Mouse (Mus musculus) urinary bladder, adult 2 months (tissue): ENCODE results near the gene Cep131. TPM values are rescaled to one million over a fixed set of nuclear protein-coding genes. Genes with fewer than 3 reads are reported as not detected.

Source experiments
- DNase-seq: peaks from one replicate; pipeline ENCODE4 v3.0.0; 2022; ENCODE audit warnings: low spot score
- polyA plus RNA-seq: library from polyadenylated mRNA; depleted of rRNA; stranded (reverse); fragments of >200 nt; gene quantifications from 2 replicates; pipeline ENCODE4 v1.2.3, GENCODE M21; 2012

Cep131 gene
- polyA plus RNA-seq, 1 experiment, result 7.6 TPM

GRCm38 (mm10) chr11:120098588-120099511 is 12.2 kb upstream of the Cep131 start, which contains the start of the genes Tepsin and Ndufaf8:
Gene Tepsin (minus strand): TSS chr11:120098731.
Gene Ndufaf8 (plus strand): TSS chr11:120098928.
- DNase-seq, result peak; percentile 99

DNA sequence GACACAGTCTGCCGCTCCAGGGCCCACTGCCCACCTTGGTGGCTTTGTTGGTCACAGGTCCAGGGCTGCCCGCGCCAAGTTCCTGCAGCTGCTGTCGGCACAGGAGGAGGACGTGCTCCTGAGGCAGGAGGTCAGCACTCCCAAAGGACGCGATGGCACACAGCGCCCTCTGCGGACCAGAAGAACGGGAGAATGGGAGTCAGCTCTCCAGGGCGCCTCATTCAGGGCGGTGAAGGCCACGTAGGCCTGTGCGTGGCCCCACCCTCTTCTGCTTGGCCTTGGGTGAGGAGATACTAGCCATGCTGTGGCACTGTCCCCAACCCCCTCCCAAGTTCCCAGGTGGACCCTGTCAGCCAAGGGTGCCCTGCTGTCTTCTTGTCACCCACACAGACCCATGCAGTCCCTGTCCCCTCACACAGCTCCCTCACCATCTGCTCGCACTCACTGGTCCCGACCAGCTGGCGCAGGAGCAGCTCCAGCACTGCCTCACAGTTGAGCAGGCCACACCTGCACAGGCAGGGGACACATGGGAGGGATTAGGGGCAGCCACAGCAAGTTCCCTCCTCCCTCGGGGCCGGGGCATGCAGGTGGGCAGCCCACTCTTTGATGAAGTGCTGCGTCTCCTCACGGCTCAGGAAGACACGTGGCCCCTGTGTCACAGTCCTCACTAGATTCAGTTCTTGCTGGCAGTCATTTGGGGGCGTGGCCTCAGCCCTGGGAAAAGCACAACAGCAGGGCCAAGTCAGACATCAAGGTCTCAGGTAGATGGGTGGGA is 6.4 kb upstream of the Cep131 start:
- no peak for DNase-seq

GRCm38 (mm10) chr11:120090661-120091060 is 4.0 kb upstream of the Cep131 start:
- DNase-seq, result no peak

DNA sequence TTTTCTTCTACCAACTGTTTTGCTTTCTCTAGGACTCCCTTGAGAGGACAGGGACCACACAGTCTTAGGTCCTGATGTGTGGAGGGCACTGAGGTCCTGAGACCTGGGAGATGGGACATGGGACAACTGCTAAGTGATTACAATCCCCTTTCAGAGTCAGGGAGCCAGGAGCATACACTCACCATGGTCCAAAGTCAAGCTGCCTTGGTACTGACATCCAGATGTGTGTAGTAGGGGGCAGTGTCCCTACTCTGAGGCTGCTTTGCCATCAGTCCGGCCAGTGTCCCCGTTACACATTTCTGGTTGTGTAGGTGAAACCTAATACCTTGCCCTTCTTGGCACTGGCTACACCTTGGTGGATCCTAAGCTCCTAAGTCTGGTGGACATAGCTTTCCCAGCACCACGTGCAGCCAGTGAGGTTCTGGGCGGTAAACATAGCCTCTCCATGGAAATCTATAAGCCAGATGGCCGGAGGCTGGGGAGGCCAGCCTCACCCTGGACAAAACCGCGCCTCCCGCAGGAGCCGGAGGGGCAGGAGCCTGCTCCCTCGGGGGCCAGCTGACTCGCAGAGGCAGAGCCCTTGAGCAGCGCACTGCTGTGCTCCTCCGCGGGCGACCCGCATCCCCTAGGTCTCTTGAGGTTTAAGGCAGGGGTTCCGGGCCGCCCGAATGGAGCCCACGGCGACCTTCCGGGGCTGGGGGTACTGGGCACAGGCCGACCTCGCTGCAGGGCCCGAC is 568 bp downstream of the Cep131 start:
- DNase-seq, result peak; percentile 39

DNA sequence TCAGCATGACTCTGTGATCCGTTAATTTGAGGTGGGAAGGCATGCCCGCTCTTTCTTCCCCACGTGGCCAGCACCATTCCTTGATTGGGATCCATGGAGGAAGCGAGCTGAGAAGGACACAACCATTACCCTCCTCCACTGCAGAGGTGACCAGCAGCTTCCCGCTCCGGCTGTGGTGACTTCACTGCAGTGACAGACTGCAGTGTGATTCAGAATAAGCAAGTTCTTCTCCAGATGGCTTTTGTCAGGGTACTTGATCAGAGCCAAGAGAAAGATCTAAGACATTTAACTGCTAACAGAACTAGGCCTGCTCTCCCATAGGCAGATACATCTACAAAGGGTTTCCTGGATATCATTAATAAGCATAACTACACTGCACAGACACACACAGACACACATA is 6.3 kb downstream of the Cep131 start:
- DNase-seq, result no peak

GRCm38 (mm10) chr11:120076191-120076590 is 10.4 kb downstream of the Cep131 start:
- DNase-seq, result no peak

GRCm38 (mm10) chr11:120072986-120073647 is 13.5 kb downstream of the Cep131 start:
- no peak for DNase-seq

- no peak for DNase-seq
These were observed 14.8 kb downstream of the Cep131 start for GRCm38 (mm10) chr11:120071731-120072320.

DNA sequence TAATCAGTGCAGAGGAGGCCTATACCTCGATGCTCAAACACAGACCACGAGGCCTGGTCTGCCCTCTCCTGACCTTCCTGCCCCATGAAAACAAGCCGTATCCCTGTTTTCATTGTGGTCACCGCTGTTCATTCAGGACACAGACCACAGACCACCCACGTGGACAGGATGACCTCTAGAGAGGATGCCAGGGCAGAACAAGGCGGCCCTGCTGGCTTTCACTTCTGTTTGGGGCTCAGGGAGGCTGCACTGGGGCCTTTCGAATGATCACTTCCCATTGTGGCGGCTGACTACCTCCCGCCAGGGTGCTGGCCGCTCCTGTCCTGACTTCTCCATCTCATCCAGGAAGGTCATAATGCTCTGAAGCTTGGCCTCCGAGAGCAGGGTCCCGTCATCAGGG is 15.6 kb downstream of the Cep131 start:
- no peak for DNase-seq

- no peak for DNase-seq
These were observed 16.2 kb downstream of the Cep131 start for GRCm38 (mm10) chr11:120070286-120070930.

GRCm38 (mm10) chr11:120069261-120069660 is 17.4 kb downstream of the Cep131 start:
- no peak for DNase-seq

GRCm38 (mm10) chr11:120067834-120068233 is 18.8 kb downstream of the Cep131 start:
- no peak for DNase-seq

- DNase-seq, result no peak
These were observed 21.3 kb downstream of the Cep131 start for GRCm38 (mm10) chr11:120065291-120065690.

DNA sequence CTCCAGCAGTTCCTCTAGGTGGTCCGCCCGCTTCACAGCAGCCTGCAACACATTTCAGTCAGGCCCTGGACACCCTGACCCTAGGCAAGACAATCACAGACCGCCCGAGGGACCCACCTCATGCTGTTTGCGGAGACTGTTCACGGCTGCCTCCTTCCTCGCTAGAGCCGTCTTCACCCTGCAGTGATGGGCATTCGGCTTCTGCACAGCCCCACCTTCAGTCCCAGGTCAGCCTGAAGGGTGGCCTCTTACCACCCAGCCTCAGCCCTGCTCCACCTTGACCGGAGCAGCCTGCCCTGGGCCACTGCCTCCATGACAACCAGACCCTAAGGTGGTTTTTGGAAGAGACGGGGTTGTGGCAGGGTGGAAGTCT is 22.0 kb downstream of the Cep131 start:
- no peak for DNase-seq

DNA sequence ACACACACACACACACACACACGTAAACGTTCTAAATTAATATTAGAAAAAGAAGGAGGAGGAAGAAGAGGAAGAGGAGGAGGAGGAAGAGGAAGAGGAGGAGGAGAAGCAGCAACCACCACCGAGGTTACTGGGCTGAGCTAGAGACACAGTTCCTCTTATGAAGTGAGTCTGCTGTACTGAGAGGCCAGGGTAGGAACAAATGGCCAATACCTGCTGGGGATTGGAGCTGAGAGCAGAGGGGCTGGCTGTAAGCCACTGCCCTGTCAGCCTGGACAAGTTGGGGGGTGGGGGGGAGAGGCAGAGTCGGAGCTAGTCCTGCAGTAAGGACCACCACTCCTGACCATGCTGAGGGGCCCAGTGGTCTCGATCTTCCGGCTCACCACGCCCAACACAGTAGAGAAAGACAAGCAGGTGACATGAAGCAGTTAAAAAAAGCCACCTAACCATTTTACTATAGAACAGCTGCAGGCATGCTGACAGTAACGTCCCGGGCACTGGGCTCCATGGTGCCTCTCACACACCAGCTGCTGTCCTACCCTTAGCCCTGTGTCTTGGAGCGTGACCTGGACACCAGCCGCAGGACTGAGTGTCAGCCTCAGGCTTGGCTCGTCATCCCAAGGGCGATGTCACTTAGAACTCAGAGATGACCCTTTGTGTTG is 22.5 kb downstream of the Cep131 start:
- DNase-seq, result no peak

DNA sequence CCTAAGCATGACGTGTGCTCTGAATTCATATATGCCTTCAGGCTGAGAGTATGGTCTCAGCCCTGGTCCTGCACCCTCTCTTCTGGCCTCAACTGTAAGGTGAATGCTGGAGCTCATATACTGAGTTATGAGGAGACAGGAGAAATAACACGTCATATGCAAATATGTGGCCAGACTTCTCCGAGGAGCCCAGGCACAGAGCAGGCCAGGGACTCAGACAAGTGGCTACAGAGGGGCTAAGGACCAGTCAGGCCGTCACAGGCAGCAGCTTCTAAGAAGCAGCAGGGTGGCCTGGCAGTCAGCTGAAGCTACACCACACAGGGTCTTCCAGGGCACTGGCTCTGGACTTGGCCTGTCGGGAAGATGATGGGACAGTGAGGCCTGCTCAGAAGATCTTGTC is 23.3 kb downstream of the Cep131 start:
- no peak for DNase-seq

- no peak for DNase-seq
These were observed 26.0 kb downstream of the Cep131 start for GRCm38 (mm10) chr11:120060634-120061033.

DNA sequence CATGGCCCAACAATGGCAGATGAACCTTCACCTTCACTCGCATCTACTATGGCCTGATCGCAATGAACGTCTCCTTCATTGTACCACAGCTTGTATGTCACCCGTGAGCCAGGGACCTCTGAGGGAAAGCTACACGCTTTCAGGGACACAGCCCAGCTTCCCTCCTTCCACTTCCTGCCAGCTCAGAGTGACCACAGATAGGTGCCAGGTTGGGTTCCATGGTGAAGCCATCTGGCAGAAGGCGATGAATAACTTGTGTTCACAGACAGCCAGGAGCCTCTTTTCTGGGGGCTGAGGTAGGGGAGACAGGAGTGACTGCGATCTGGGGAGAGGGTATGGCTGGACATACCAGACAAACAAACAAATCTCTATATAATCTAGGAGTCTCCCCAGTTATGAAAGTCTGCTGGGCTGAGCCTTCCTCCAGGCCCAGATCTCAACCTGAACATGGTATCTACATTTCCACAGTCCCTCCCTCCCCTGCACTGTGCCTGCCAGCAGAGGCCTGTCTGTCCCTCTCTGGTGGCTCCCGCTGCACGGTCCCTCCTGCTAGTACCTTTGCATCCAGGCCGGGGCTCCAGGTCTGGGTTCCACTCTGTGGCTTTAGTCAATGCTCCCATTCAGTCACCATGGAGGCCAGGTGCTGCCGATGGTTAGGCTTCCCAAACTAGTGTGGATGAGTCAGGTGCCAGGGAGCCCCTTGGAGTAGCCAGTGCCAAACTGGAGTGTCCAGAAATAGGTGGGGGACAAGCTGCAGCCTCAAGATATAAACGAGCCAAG is 30.5 kb downstream of the Cep131 start:
- DNase-seq, result no peak

DNA sequence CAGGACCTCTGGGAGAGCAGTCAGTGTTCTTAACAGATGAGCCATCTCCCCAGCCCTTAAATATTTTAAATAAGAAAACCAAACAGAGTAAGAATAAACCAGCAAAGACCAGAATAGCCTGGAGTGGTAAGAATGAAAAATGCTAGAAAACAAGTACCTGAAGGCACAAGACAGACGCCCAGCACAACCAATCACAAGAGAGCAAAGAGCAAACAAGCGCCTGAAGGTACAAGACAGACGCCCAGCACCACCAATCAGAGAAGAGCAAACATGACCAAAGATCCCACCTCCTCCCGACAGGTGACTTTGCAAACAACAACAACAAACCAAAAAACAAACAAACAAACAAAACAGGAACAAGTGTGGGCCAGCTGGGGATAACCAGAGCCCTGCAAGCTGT is 32.8 kb downstream of the Cep131 start:
- DNase-seq, result no peak
